Comparison of ENCODE assay signal across 8 mouse cellular contexts in the genomic region with DNA sequence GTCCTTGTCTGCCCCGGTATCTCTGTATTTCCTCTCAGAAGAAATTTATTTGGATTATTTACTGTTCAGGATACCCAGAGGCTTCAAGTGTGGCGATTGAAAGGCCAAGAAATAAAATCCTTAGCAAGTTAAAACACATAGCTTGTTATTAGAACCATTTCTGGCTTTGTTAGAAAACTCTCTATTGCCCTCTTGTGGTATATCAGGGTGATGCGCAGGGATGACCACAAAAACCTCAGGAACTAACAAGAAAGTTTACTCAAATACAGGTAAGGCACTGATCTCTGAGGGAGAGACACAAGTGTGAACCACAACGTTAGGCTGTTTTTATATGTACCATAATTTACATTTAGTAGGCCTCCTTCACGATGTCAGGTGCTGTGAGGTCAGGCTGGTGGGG.
A peak's percentile ranks its signal among the peaks of the same experiment; 100 is the strongest.
DNase-seq lines count a peak whose midpoint lies in the region; ATAC-seq and TF ChIP-seq lines count a peak whose summit lies in the region.

No protein-coding gene starts in this region.

- 0 out of 2 replicates have a peak, but pooled peaks have one; percentile 31 for ATAC-seq in liver, embryonic 14.5 days (ENCODE audit: insufficient read depth)

- no peaks in the 10 kb centered on the region for H3K9me3 ChIP-seq in liver, embryonic 14.5 days (ENCODE audit: control insufficient read depth, low read length)

- no peak overlapping the region for H3K4me3 ChIP-seq in liver, embryonic 14.5 days (ENCODE audit: insufficient read depth in 1 of 2, low read depth in 2 of 2, low read length in 2 of 2)

- no peak overlapping the region for H3K27ac ChIP-seq in liver, embryonic 14.5 days

- DNase-seq in adrenal gland, postnatal 10 days: peak; percentile 59
- DNase-seq in adrenal gland, postnatal 4 days (ENCODE audit: low spot score in 2 of 2): no peak
- DNase-seq in 3134 (ENCODE audit: extremely low read depth, insufficient read length, low spot score): peak; percentile 35
- peak; percentile 62 for DNase-seq in adrenal gland, postnatal 14 days
- DNase-seq in embryo, embryonic 9.5 days (ENCODE audit: extremely low spot score): peak; percentile 67
- DNase-seq in induced T-regulatory cell, adult 2 months (ENCODE audit: low read depth): peak; percentile 87
- DNase-seq in liver, embryonic 14.5 days (ENCODE audit: low read depth in 3 of 3, low spot score in 3 of 3): peak; percentile 55 to 59 (median 56)
- DNase-seq in spleen, adult 12 weeks (ENCODE audit: low spot score): peak; percentile 50

- H3K4me1 ChIP-seq in liver, embryonic 14.5 days (replicated peaks; ENCODE audit: control insufficient read depth in 2 of 2, insufficient read depth in 2 of 2, low read length in 1 of 2): peaks cover 0 to 2% of the 10 kb centered on the region in 2 experiments; a peak in 2 of 4 replicates

- H3K27me3 ChIP-seq in liver, embryonic 14.5 days (ENCODE audit: control insufficient read depth, insufficient read depth, low read length): no peaks in the 10 kb centered on the region

- 0 out of 2 replicates have a peak, but pooled peaks have one; percentile 18 for TF ChIP-seq EP300 in liver, embryonic 14.5 days (IDR thresholded peaks at IDR 0.05; ENCODE audit: low read depth)

- no peaks in the 10 kb centered on the region for H3K36me3 ChIP-seq in liver, embryonic 14.5 days (replicated peaks; ENCODE audit: control insufficient read depth, insufficient read depth, low read depth)

- no peak overlapping the region for H3K4me2 ChIP-seq in liver, embryonic 14.5 days (ENCODE audit: low read depth)

- 4% methylated on average over 5 of the region's 5 CpGs for WGBS in liver, embryonic 14.5 days (ENCODE audit: insufficient replicate concordance)

- no peak overlapping the region for H3K9ac ChIP-seq in liver, embryonic 14.5 days (replicated peaks)

- peak; percentile 76 for TF ChIP-seq CTCF in liver, embryonic 14.5 days (IDR thresholded peaks at IDR 0.05; ENCODE audit: low read depth)

Comparison
In these comparisons a context has a peak if more than half of its experiments do, and no peak if none do; other contexts are left out.
1. DNase-seq: peak in adrenal gland, postnatal 10 days (single experiment), 3134 (single experiment), adrenal gland, postnatal 14 days (single experiment), embryo, embryonic 9.5 days (single experiment), induced T-regulatory cell, adult 2 months (single experiment), liver, embryonic 14.5 days (3 of 3) and spleen, adult 12 weeks (single experiment); none in adrenal gland, postnatal 4 days (0 of 2).